9 mouse cellular contexts compared by ENCODE assay signal in the genomic region with DNA sequence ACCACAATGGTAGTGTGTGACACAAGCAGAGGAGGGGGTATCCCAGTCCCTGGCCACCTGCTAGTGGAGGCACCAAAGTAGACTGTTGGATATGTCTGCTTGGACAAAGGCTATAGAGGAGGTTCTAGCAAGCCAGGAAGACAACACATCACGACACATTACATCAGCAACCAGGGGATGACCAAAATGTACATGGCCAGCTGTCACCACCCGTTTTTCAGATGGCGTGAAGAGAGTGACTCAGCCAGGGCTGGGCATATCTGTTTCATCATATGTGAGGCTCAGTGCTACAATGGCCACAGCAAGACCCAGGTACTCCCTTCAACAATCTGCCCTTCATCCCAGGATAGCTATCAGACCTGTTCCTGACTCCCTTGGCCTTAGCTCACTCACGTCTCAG.
"Had no signal": no experiment of that assay in that cellular context is flagged by ENCODE, and none has a peak within 500 bp of the region (broad histone marks: within the 10 kb centered on the region; RNA-seq: fewer than 3 reads in every experiment).

No protein-coding gene starts in this region.

- DNase-seq: kidney, adult 18-20 months; kidney, postnatal 10 days; kidney, postnatal 4 days; lung, adult 2 months; lung, postnatal 36 days; thymus, postnatal 36 days had no signal

- ATAC-seq: intestine, embryonic 15.5 days; lung, postnatal 0 days; midbrain, embryonic 15.5 days had no signal
